In the genomic region with DNA sequence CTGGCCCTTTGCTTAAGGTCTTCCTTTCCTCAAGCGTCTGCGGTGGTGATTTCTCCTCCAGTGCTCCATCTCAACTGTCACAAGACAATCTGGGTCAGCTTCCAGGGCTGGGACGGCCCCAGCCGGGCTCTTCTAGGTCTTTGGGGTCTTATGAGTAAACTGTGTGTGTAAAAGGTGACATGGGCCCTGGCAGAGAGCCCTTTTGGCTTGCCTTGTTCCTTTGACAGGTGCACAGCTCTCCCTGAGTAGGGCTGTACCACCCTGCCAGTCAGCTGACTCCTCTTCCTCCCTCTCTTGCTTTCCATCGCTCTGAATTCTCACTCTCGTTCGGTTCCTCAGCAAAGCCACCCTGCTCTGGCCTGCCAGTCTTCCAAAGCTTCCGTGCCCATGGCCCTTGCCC, we compare ENCODE assay signal across 18 mouse cellular contexts. TPM values are rescaled to one million over a fixed set of nuclear protein-coding genes. Genes with fewer than 3 reads are reported as not detected.
A peak's percentile ranks its signal among the peaks of the same experiment; 100 is the strongest.
DNase-seq lines count a peak whose midpoint lies in the region; ATAC-seq and TF ChIP-seq lines count a peak whose summit lies in the region.
"Had no signal": no experiment of that assay in that cellular context is flagged by ENCODE, and none has a peak within 500 bp of the region (broad histone marks: within the 10 kb centered on the region; RNA-seq: fewer than 3 reads in every experiment).

No protein-coding gene starts in this region.

- H3K27me3 ChIP-seq in midbrain, postnatal 0 days (ENCODE audit: insufficient read depth, low read length), result no peaks in the 10 kb centered on the region
- peaks cover 44% of the 10 kb centered on the region for H3K27me3 ChIP-seq in midbrain, embryonic 10.5 days (ENCODE audit: low read depth, poor library complexity, severe bottlenecking)
- H3K27me3 ChIP-seq in cerebellum, adult 2 months (ENCODE audit: control insufficient read depth, insufficient read depth, low read length), result no peaks in the 10 kb centered on the region
- H3K27me3 ChIP-seq in hindbrain, postnatal 0 days (ENCODE audit: insufficient read depth, low read length), result no peaks in the 10 kb centered on the region

- peak overlapping the region; percentile 68; the same call in 1 of the 2 replicates for H3K4me2 ChIP-seq in midbrain, postnatal 0 days (ENCODE audit: low read depth, low read length, poor library complexity, severe bottlenecking)
- H3K4me2 ChIP-seq in hindbrain, postnatal 0 days (ENCODE audit: low read depth, low read length), result peak overlapping the region; percentile 72
- H3K4me2 ChIP-seq: liver, embryonic 11.5 days; lung, embryonic 15.5 days had no signal

- no peak for DNase-seq in frontal cortex, postnatal 14 days (ENCODE audit: low spot score in 2 of 2)
- DNase-seq in midbrain, postnatal 0 days (ENCODE audit: low spot score), result no peak
- no peak for DNase-seq in midbrain, embryonic 10.5 days (ENCODE audit: low spot score)
- DNase-seq in cerebellum, adult 2 months, result peak; percentile 85 to 88
- peak; percentile 32 for DNase-seq in hindbrain, postnatal 0 days (ENCODE audit: low spot score)
- no peak for DNase-seq in kidney, postnatal 4 days
- no peak for DNase-seq in kidney, adult 9 months
- DNase-seq: adrenal gland, postnatal 14 days; heart, adult 11 months; kidney, adult 11 months had no signal

- 84% methylated on average over 8 of the region's 8 CpGs for WGBS in midbrain, postnatal 0 days
- WGBS in midbrain, embryonic 10.5 days, result 82% methylated on average over 8 of the region's 8 CpGs
- 7% methylated on average over 8 of the region's 8 CpGs for WGBS in cerebellum, adult 2 months
- 59% methylated on average over 8 of the region's 8 CpGs for WGBS in hindbrain, postnatal 0 days

- no peaks in the 10 kb centered on the region for H3K9me3 ChIP-seq in midbrain, postnatal 0 days (ENCODE audit: low read length)
- H3K9me3 ChIP-seq in midbrain, embryonic 10.5 days (replicated peaks), result no peaks in the 10 kb centered on the region
- H3K9me3 ChIP-seq in hindbrain, postnatal 0 days (ENCODE audit: low read length), result no peaks in the 10 kb centered on the region
- H3K9me3 ChIP-seq: embryonic facial prominence, embryonic 12.5 days; lung, embryonic 15.5 days had no signal

- TF ChIP-seq POLR2A in cerebellum, adult 2 months (IDR thresholded peaks at IDR 0.05; ENCODE audit: borderline replicate concordance, insufficient read depth, low read length), result peak; percentile 13; the same call in 1 of the 2 replicates

- no peak overlapping the region for H3K27ac ChIP-seq in midbrain, postnatal 0 days (ENCODE audit: low read depth, low read length)
- H3K27ac ChIP-seq in midbrain, embryonic 10.5 days (replicated peaks), result no peak overlapping the region
- H3K27ac ChIP-seq in cerebellum, adult 2 months (ENCODE audit: insufficient read depth, low read length), result peak overlapping the region; percentile 96
- H3K27ac ChIP-seq in hindbrain, postnatal 0 days, result peak overlapping the region; percentile 36; the same call in 1 of the 2 replicates
- H3K27ac ChIP-seq: embryonic facial prominence, embryonic 12.5 days; lung, embryonic 15.5 days had no signal

- no peaks in the 10 kb centered on the region for H3K36me3 ChIP-seq in midbrain, postnatal 0 days (ENCODE audit: insufficient read depth, low read length)
- H3K36me3 ChIP-seq in midbrain, embryonic 10.5 days, result no peaks in the 10 kb centered on the region
- H3K36me3 ChIP-seq in hindbrain, postnatal 0 days (ENCODE audit: insufficient read depth, low read length), result no peaks in the 10 kb centered on the region
- H3K36me3 ChIP-seq: embryonic facial prominence, embryonic 12.5 days; G1E; lung, embryonic 15.5 days had no signal

- peaks cover 11% of the 10 kb centered on the region; the same call in 1 of the 2 replicates for H3K4me1 ChIP-seq in midbrain, postnatal 0 days (ENCODE audit: insufficient read depth, low read length)
- H3K4me1 ChIP-seq in midbrain, embryonic 10.5 days, result peaks cover 19% of the 10 kb centered on the region
- peaks cover 23% of the 10 kb centered on the region for H3K4me1 ChIP-seq in cerebellum, adult 2 months (ENCODE audit: control insufficient read depth, insufficient read depth, low read length)
- H3K4me1 ChIP-seq in hindbrain, postnatal 0 days (ENCODE audit: insufficient read depth, low read length), result peaks cover 8% of the 10 kb centered on the region; the same call in 1 of the 2 replicates

- ATAC-seq in frontal cortex, adult (ENCODE audit: low TSS enrichment), result 0 out of 2 replicates have a peak, but pooled peaks have one; percentile 11
- ATAC-seq in midbrain, postnatal 0 days (ENCODE audit: low FRiP score), result no peak
- no peak for ATAC-seq in hindbrain, postnatal 0 days

- no peak overlapping the region for H3K9ac ChIP-seq in midbrain, postnatal 0 days (replicated peaks; ENCODE audit: low read length, poor library complexity, severe bottlenecking)
- H3K9ac ChIP-seq in hindbrain, postnatal 0 days (replicated peaks; ENCODE audit: low read length), result no peak overlapping the region
- H3K9ac ChIP-seq: embryonic facial prominence, embryonic 12.5 days; lung, embryonic 15.5 days had no signal

- TF ChIP-seq CTCF in midbrain, postnatal 0 days (IDR thresholded peaks at IDR 0.05), result no peak
- TF ChIP-seq CTCF in cerebellum, adult 2 months (IDR thresholded peaks at IDR 0.05; ENCODE audit: borderline replicate concordance, insufficient read depth, low read depth, low read length), result no peak
- TF ChIP-seq CTCF in hindbrain, postnatal 0 days (IDR thresholded peaks at IDR 0.05; ENCODE audit: low read depth), result no peak

- H3K4me3 ChIP-seq in midbrain, postnatal 0 days (ENCODE audit: low read depth, low read length), result peak overlapping the region; percentile 71; the same call in 1 of the 2 replicates
- H3K4me3 ChIP-seq in midbrain, embryonic 10.5 days, result no peak overlapping the region
- peak overlapping the region; percentile 68 for H3K4me3 ChIP-seq in cerebellum, adult 2 months (replicated peaks; ENCODE audit: insufficient read depth, low read depth, low read length)
- H3K4me3 ChIP-seq in hindbrain, postnatal 0 days (ENCODE audit: low read length), result 0 out of 2 replicates have a peak overlapping the region, but pooled peaks have one; percentile 61
- H3K4me3 ChIP-seq: lung, embryonic 15.5 days had no signal

RNA-seq across cellular contexts. Expression of a gene that starts 1.8 kb away (rescaled TPM):
- 47.0 and 50.3 TPM in 2 replicates for total RNA-seq in midbrain, postnatal 0 days (2014; rRNA removed)
- polyA plus RNA-seq in midbrain, postnatal 0 days (2015; fragmentation: Nextera tagmentation; extraction: Ambion mirVana), result 85.2 and 87.6 TPM in 2 replicates
- polyA plus RNA-seq in midbrain, embryonic 10.5 days (2016; fragmentation: Nextera tagmentation; extraction: Ambion mirVana), result 3.1 and 3.3 TPM in 2 replicates
- 228 and 244 TPM in 2 replicates for polyA plus RNA-seq in cerebellum, adult 2 months (2012; rRNA removed)
- 38.3 and 62.9 TPM in 2 replicates for total RNA-seq in hindbrain, postnatal 0 days (2014; rRNA removed)
- 80.0 and 85.1 TPM in 2 replicates for polyA plus RNA-seq in hindbrain, postnatal 0 days (2015; fragmentation: Nextera tagmentation; extraction: Ambion mirVana)
- total RNA-seq: megakaryocyte progenitor cell, adult 5-6 weeks had no signal
- polyA plus RNA-seq: G1E had no signal

RNA-seq across cellular contexts. Expression of a gene that starts 20.7 kb away (rescaled TPM):
- 1,349 and 1,717 TPM in 2 replicates for total RNA-seq in midbrain, postnatal 0 days (2014; rRNA removed)
- polyA plus RNA-seq in midbrain, postnatal 0 days (2015; fragmentation: Nextera tagmentation; extraction: Ambion mirVana), result 447 and 461 TPM in 2 replicates
- polyA plus RNA-seq in midbrain, embryonic 10.5 days (2016; fragmentation: Nextera tagmentation; extraction: Ambion mirVana), result 731 and 876 TPM in 2 replicates
- polyA plus RNA-seq in cerebellum, adult 2 months (2012; rRNA removed), result 479 and 488 TPM in 2 replicates
- 1,174 and 1,303 TPM in 2 replicates for total RNA-seq in hindbrain, postnatal 0 days (2014; rRNA removed)
- 497 and 519 TPM in 2 replicates for polyA plus RNA-seq in hindbrain, postnatal 0 days (2015; fragmentation: Nextera tagmentation; extraction: Ambion mirVana)

RNA-seq across cellular contexts. Expression of a gene that starts 22.1 kb away (rescaled TPM):
- total RNA-seq in midbrain, postnatal 0 days (2014; rRNA removed), result not detected in 2 replicates
- not detected in 2 replicates for polyA plus RNA-seq in midbrain, postnatal 0 days (2015; fragmentation: Nextera tagmentation; extraction: Ambion mirVana)
- polyA plus RNA-seq in midbrain, embryonic 10.5 days (2016; fragmentation: Nextera tagmentation; extraction: Ambion mirVana), result not detected in 2 replicates
- polyA plus RNA-seq in cerebellum, adult 2 months (2012; rRNA removed), result 0.16 TPM in 2 replicates
- not detected in 2 replicates for total RNA-seq in hindbrain, postnatal 0 days (2014; rRNA removed)
- not detected in 2 replicates for polyA plus RNA-seq in hindbrain, postnatal 0 days (2015; fragmentation: Nextera tagmentation; extraction: Ambion mirVana)
- total RNA-seq: adrenal gland, postnatal 14 days; G1E; left cerebral cortex, postnatal 14 days; megakaryocyte progenitor cell, adult 5-6 weeks had no signal
- polyA plus RNA-seq: embryonic facial prominence, embryonic 12.5 days; G1E; heart, postnatal 0 days; liver, embryonic 11.5 days; lung, embryonic 15.5 days had no signal

RNA-seq across cellular contexts. Expression of a gene that starts 33.8 kb away (rescaled TPM):
- total RNA-seq in midbrain, postnatal 0 days (2014; rRNA removed), result 280 and 286 TPM in 2 replicates
- polyA plus RNA-seq in midbrain, postnatal 0 days (2015; fragmentation: Nextera tagmentation; extraction: Ambion mirVana), result 203 and 211 TPM in 2 replicates
- 90.0 and 109 TPM in 2 replicates for polyA plus RNA-seq in midbrain, embryonic 10.5 days (2016; fragmentation: Nextera tagmentation; extraction: Ambion mirVana)
- 336 and 366 TPM in 2 replicates for polyA plus RNA-seq in cerebellum, adult 2 months (2012; rRNA removed)
- total RNA-seq in hindbrain, postnatal 0 days (2014; rRNA removed), result 252 and 264 TPM in 2 replicates
- polyA plus RNA-seq in hindbrain, postnatal 0 days (2015; fragmentation: Nextera tagmentation; extraction: Ambion mirVana), result 210 and 220 TPM in 2 replicates

Comparison
In these comparisons a context has a peak if more than half of its experiments do, and no peak if none do; other contexts are left out.
1. RNA of a gene that starts 1.8 kb away (polyA plus RNA-seq): 228 to 244 TPM in cerebellum, adult 2 months, 85.2 to 87.6 TPM in midbrain, postnatal 0 days and 80.0 to 85.1 TPM in hindbrain, postnatal 0 days; 3.1 to 3.3 TPM in midbrain, embryonic 10.5 days; every median in the first group is over 10 times any median in the second.
2. DNase-seq: peak in cerebellum, adult 2 months (2 of 2) and hindbrain, postnatal 0 days (single experiment); none in frontal cortex, postnatal 14 days (0 of 2), midbrain, postnatal 0 days (single experiment), midbrain, embryonic 10.5 days (single experiment), kidney, postnatal 4 days (0 of 2) and kidney, adult 9 months (single experiment).
3. H3K27ac ChIP-seq: peak in cerebellum, adult 2 months (single experiment) and hindbrain, postnatal 0 days (single experiment); none in midbrain, postnatal 0 days (single experiment) and midbrain, embryonic 10.5 days (single experiment).